Mouse (Mus musculus) adrenal gland, postnatal 36 days (tissue): ENCODE measurements at regions not wholly inside any gene's neighbourhood (a gene's known extent, or its start where the extent isn't known, plus 50 kb on each side); places are given as distances from the start of the nearest gene placed in this dataset.

Source experiments
- DNase-seq, 2 experiments: peaks; one replicate each; pipeline ENCODE4 v3.0.0; 2021; ENCODE audit warnings: mixed read lengths in 1 of 2

DNA sequence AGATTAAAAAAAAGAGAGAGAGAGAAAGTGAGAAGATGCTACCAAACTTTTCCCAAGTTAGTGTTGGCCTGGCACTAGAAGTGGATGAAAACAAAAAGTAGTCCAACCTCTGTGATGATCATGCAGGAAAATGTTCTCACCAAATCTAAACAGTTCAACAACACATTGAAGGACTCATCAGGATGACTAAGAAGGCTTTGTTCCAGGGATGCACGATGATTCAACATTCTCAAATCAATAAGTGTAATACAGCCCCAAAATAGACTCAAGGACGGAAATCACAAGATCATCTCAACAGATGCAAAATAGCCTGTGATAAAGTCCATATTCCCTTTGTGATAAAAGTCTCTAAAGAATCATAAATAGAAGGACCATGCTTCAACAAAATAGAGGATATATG lies 106.3 kb downstream of the Cysltr2 start:
- DNase-seq, result peak in 1 of 2 experiments; percentile 14

GRCm38 (mm10) chr14:72939067-72939393 lies 109.9 kb downstream of the Cysltr2 start:
- no peak for DNase-seq

DNA sequence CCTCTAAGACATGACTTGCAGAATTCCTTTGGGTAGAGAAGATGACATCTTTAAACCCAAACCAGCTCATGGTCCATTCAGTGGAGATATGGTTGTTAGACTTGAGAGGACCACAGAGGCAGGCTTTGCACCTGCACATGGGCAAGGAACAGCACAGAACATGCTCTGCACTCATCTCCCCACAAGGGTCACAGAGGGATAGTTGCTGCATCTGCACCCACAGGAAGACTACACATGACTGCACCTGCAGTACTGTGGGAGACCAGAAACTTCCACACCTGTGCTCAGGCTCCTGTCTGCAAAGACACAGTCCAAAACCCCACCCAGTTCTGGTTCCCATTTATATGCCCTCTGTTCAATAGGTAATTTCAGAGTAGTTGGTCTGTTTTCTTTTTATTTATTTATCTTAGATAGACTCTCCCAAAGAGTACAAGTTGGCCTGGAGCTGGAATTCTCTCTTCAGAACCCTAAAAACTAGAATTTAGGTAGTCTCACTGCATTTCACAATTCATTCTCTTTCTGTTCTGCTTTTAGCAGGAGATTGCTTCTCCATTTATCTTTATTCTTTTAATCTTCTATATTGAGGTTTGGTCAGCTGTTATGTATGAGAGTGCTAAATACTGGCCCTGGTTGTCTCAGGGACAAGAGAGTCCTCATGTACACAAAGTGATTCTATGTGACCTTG lies 110.4 kb downstream of the Cysltr2 start:
- no peak for DNase-seq

- no peak for DNase-seq
Observed at GRCm38 (mm10) chr14:72933598-72933997, 115.3 kb downstream of the Cysltr2 start.

DNA sequence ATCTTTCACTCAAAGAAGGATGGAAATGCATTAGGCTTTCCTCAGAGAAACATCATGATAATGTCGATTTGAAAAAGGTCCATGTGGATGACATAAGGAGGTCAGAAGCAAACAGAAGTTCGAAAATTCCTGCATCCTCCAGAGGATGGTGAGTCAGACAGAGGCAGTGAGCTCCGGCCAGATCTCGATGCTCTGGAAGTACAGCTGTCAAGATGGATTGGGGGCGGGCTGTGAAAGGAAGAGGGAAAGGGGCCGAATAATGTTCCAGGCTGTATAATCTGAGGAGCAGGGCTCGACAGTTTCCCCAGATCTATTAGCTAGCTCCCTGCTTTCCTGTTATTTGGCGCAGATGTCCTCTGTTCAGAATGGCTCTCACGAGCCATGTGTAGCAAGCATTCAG lies 116.6 kb downstream of the Cysltr2 start:
- DNase-seq, result no peak

DNA sequence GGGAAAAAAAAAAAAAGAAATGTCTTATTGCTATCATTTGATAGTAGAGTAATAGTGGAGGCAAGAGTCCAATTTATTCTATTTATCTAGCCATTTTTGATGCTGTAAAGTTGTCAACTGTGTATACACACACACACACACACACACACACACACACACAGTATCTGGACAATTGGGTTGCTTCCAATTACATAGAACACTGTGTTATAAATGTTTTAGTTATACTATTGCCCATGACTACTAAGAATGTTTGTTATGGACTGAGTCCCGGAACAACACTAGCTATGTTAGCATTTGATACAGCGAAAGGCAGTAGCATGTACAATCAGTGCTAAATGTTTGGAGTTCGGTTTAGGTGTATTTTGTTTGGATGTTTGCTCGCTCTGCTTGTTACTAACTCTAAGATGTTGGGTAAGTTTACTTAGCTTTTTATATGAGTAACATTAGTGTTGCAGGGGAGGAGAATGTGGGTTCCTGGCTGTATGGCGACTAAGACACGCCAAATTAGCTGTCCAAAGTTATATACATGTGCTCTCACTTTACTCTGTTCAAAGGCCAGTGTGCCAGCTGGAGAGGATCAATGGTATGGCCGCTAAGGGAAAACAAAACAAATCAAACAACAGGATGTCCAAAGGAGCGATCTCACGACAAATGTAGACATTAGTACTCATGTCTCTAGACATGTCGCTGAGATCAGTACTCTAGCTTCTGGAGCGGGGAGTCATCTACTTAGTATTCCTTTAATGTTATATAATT lies 147.6 kb downstream of the Cysltr2 start:
- DNase-seq, result no peak

GRCm38 (mm10) chr14:72899630-72900029 lies 149.3 kb downstream of the Cysltr2 start:
- no peak for DNase-seq

GRCm38 (mm10) chr14:72892316-72892715 lies 156.6 kb downstream of the Cysltr2 start:
- no peak for DNase-seq

DNA sequence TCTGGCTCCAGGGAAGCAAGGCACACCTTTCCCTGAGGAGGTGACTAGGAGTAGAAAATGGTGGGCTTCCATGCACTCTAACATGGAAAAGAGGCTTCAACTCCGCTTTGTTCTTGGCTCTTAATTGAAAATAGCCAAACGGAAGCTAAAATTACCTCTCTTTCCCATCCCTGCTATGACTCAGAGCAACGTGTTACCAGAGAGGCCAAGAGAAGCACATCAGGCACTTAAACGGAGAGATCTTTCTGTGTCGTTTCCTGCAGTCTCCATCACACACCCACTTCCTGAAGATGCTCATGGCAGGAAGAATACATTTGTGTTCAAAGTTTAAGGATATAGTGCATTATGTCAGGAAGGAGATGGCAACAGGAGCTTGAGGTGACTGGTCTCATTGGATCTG lies 159.3 kb downstream of the Cysltr2 start:
- DNase-seq, result no peak

DNA sequence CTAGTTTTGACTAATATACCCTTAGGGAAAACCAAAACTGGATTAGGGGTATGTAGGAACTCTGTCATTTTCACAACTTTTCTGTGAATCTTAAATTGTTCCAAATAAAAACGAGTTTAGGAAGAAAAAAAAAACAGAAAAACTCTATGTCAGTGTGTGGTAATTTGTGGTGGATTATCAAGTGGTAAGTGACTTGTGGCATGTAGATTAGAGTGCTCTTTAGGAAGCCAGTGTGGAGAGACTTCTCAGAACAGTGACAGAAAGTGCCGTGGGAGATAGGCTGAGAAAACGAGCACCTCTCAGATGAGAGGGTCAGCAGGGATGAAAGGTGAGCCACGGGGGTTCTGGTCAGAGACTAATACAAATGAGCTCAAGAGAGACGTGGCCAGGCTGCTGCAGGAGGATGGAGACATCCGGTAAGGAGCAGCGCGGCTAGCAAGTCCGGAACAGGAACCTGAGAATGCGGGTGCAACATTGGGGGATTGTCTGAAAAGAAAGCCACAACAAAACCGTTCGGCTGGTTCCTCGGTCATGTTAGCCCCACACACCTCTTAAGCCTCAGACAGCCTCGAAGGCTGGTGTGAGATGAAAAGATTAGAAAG lies 161.3 kb downstream of the Cysltr2 start:
- DNase-seq, result no peak

DNA sequence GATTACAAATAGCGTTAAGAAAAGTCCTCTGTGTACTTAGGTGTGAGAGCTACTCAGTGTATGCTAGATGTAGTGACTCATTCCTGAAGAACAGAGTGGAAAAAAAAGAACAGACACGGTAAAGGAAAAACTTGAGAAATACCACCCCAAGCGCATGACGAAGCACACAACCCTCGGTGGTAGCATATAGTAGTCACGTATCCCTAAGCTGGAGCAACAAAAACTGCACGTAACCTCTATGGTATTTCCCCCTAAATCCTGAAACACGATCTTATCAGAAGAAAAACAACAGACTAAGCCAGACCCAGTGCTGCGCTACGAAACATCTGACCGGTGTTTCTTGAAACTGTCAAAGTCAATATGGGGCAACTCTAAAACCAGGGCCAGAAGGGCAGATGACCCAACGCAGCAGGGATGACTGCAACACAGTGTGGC lies 162.0 kb downstream of the Cysltr2 start:
- DNase-seq, result no peak

- DNase-seq, result no peak
Observed at GRCm38 (mm10) chr14:72885824-72886223, 163.1 kb downstream of the Cysltr2 start.

DNA sequence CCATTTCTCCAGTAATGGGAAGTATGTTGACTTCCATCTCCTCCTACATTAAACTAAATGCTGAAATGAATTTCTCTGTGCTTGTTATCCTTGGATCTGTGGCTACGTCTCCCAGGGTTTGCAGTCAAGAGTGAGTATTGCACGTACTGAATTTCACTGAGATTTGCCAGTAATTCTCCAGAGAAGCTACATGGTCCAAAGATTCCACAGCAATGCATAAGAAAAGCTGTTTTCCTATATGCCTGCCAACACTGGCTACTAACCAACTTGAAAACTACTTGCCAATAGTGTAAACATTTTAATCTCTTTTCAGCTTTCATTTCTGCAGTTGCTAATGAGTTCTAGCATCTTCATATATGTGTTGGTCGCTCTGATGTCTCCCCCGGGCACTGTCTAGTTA lies 164.4 kb downstream of the Cysltr2 start:
- no peak for DNase-seq

DNA sequence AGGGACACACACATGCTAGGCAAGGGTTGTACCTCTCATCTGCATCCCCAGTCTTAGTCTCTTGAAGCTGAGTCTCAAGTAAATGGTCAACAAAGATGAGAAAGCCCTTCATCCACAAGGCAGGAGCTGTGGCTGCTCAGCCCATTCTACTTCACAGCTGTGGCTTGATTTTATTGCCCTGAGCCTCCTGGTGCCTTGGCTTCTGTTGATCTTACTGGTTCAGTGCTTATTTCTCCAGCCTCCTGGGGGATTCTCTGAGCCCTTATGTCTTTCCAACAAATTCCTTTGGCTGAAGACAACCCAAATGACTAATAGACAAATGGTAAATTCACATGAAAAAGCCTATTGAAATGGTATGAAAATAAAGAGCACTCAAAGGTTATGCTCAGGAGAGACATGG lies 167.3 kb upstream of the Fndc3a start:
- DNase-seq, result no peak

- no peak for DNase-seq
Observed at GRCm38 (mm10) chr14:72873494-72873893, 163.7 kb upstream of the Fndc3a start.

DNA sequence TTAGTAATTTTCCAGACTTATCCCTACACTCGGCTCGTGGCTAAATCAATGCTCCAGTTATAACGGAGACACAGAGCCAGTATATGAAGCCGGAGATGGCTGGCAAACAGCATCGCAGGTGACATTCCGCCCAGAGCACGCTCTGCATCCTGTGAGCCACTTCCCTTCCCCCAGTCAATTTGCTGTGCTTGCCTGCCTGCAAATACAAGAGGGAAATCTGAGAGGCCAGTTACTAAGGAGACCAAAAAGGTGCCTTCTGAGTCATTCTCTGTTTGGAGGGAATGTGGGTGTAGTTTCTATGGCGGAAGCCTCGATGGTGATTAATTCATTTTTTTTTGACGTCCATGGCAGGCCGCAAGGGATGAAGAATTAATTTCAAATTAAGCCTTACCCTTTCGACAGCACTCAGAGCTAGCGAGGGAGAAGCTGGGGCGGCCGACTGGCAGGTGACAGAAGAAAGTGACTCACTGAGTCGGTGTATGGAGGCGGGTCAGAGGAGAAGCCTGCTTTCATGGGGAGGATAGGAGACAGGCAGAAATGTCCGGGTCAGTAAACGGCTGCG lies 159.5 kb upstream of the Fndc3a start:
- peak; percentile 33 to 41 for DNase-seq

GRCm38 (mm10) chr14:72866896-72867295 lies 157.1 kb upstream of the Fndc3a start:
- no peak for DNase-seq

- no peak for DNase-seq
Observed at GRCm38 (mm10) chr14:72865531-72865930, 155.7 kb upstream of the Fndc3a start.

DNA sequence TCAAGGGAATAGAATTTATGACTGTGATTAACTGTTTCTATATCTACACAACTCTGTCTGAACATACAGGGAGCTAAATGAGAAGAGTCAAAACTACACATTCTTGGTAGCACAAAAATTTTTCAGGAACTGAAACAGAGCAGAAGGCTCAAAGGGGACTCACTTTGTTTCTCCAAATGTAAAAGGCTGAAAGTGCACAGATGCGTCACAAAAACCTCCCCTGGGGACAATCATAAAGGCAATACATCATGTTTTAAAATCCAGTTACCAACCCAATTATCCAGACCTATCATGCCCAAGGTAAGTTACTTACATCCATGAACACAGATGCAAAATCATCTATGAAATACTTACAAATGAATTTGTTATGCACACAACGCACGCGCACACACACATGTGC lies 155.0 kb upstream of the Fndc3a start:
- DNase-seq, result no peak

- no peak for DNase-seq
Observed at GRCm38 (mm10) chr14:72864130-72864529, 154.3 kb upstream of the Fndc3a start.

- DNase-seq, result no peak
Observed at GRCm38 (mm10) chr14:72862806-72863526, 153.2 kb upstream of the Fndc3a start.

- no peak for DNase-seq
Observed at GRCm38 (mm10) chr14:72854226-72854625, 144.4 kb upstream of the Fndc3a start.

- DNase-seq, result no peak
Observed at GRCm38 (mm10) chr14:72853104-72853503, 143.3 kb upstream of the Fndc3a start.
